24 mouse cellular contexts compared by ENCODE assay signal in the genomic region with DNA sequence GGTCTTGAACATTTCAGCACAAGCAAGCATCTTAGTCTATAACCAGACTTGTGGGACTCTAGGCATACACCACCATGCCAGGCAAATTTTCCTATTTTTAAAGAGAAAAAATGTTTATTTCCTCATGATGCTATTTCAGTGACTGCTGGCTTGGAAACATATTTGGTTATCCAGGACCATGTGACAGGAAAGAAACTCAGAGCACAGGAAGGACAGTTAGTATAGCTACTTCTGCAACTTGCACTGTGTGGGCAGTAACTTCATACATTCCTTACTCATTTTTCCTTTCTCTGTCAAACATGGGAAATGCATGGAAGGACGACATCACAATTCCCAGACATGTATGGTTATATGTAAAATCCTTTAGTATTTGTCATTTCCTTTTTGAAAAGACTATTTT. TPM values are rescaled to one million over a fixed set of nuclear protein-coding genes. Genes with fewer than 3 reads are reported as not detected.
DNase-seq lines count a peak whose midpoint lies in the region; ATAC-seq and TF ChIP-seq lines count a peak whose summit lies in the region.
"Had no signal": no experiment of that assay in that cellular context is flagged by ENCODE, and none has a peak within 500 bp of the region (broad histone marks: within the 10 kb centered on the region; RNA-seq: fewer than 3 reads in every experiment).

No protein-coding gene starts in this region.

- no peak overlapping the region for H3K4me3 ChIP-seq in embryonic facial prominence, embryonic 14.5 days (ENCODE audit: low read depth, low read length)
- no peak overlapping the region for H3K4me3 ChIP-seq in embryonic facial prominence, embryonic 10.5 days
- no peak overlapping the region for H3K4me3 ChIP-seq in heart, postnatal 0 days (ENCODE audit: low read depth, low read length)
- no peak overlapping the region for H3K4me3 ChIP-seq in heart, embryonic 11.5 days (ENCODE audit: low read depth, low read length)
- no peak overlapping the region for H3K4me3 ChIP-seq in liver, adult 2 months (ENCODE audit: insufficient read depth, low read depth, low read length)
- no peak overlapping the region for H3K4me3 ChIP-seq in macrophage (ENCODE audit: inconsistent target)
- H3K4me3 ChIP-seq: embryonic facial prominence, embryonic 15.5 days; gastrocnemius, adult 2 months; hindbrain, embryonic 15.5 days; limb, embryonic 12.5 days; liver, embryonic 13.5 days; lung, embryonic 15.5 days; megakaryocyte, embryonic 14.5 days; midbrain, embryonic 13.5 days had no signal

- DNase-seq in embryonic facial prominence, embryonic 14.5 days (ENCODE audit: low spot score) = no peak
- no peak for DNase-seq in embryonic facial prominence, embryonic 10.5 days (ENCODE audit: low spot score)
- DNase-seq in heart, postnatal 0 days (ENCODE audit: low spot score) = no peak
- peak; percentile 19 for DNase-seq in liver, adult 2 months (ENCODE audit: extremely low read depth, low read depth, low spot score)
- DNase-seq in liver = no peak
- no peak for DNase-seq in natural killer cell, adult 2 months (ENCODE audit: low spot score in 2 of 2)
- DNase-seq: adrenal gland, postnatal 10 days; cerebellum, adult 2 months; cerebellum, postnatal 25 days; embryo, embryonic 11 days; gastrocnemius, adult 2 months; heart, postnatal 36 days; kidney, postnatal 25 days; layer of hippocampus, postnatal 36 days; liver, embryonic 13.5 days had no signal

- H3K27me3 ChIP-seq in embryonic facial prominence, embryonic 14.5 days (replicated peaks; ENCODE audit: control insufficient read depth, insufficient read depth, low read length) = no peaks in the 10 kb centered on the region
- no peaks in the 10 kb centered on the region for H3K27me3 ChIP-seq in embryonic facial prominence, embryonic 10.5 days (replicated peaks; ENCODE audit: low read depth, poor library complexity, severe bottlenecking)
- no peaks in the 10 kb centered on the region for H3K27me3 ChIP-seq in heart, postnatal 0 days (ENCODE audit: control insufficient read depth, insufficient read depth, low read length)
- no peaks in the 10 kb centered on the region for H3K27me3 ChIP-seq in heart, embryonic 11.5 days (ENCODE audit: control insufficient read depth, insufficient read depth, low read length)
- H3K27me3 ChIP-seq in liver, adult 2 months (ENCODE audit: control insufficient read depth, insufficient read depth, low read length) = no peaks in the 10 kb centered on the region
- H3K27me3 ChIP-seq: embryonic facial prominence, embryonic 15.5 days; hindbrain, embryonic 15.5 days; limb, embryonic 12.5 days; liver, embryonic 13.5 days; lung, embryonic 15.5 days; megakaryocyte, embryonic 14.5 days; midbrain, embryonic 13.5 days had no signal

- H3K4me1 ChIP-seq in embryonic facial prominence, embryonic 14.5 days (ENCODE audit: control insufficient read depth, insufficient read depth, low read length) = no peaks in the 10 kb centered on the region
- no peaks in the 10 kb centered on the region for H3K4me1 ChIP-seq in embryonic facial prominence, embryonic 10.5 days
- no peaks in the 10 kb centered on the region for H3K4me1 ChIP-seq in heart, postnatal 0 days (ENCODE audit: control insufficient read depth, insufficient read depth)
- H3K4me1 ChIP-seq in heart, embryonic 11.5 days (ENCODE audit: control insufficient read depth, insufficient read depth, low read length) = no peaks in the 10 kb centered on the region
- no peaks in the 10 kb centered on the region for H3K4me1 ChIP-seq in liver, adult 2 months (ENCODE audit: control insufficient read depth, insufficient read depth, low read length)
- H3K4me1 ChIP-seq: embryonic facial prominence, embryonic 15.5 days; hindbrain, embryonic 15.5 days; limb, embryonic 12.5 days; liver, embryonic 13.5 days; lung, embryonic 15.5 days; midbrain, embryonic 13.5 days had no signal

- H3K9me3 ChIP-seq in embryonic facial prominence, embryonic 14.5 days (ENCODE audit: control insufficient read depth, low read length) = 0 out of 2 replicates have a peak, but pooled peaks cover 6% of the 10 kb centered on the region
- H3K9me3 ChIP-seq in embryonic facial prominence, embryonic 10.5 days = no peaks in the 10 kb centered on the region
- no peaks in the 10 kb centered on the region for H3K9me3 ChIP-seq in heart, postnatal 0 days (replicated peaks; ENCODE audit: control insufficient read depth, low read length)
- H3K9me3 ChIP-seq in heart, embryonic 11.5 days (replicated peaks; ENCODE audit: control insufficient read depth, low read length) = no peaks in the 10 kb centered on the region
- H3K9me3 ChIP-seq: embryonic facial prominence, embryonic 15.5 days; hindbrain, embryonic 15.5 days; liver, embryonic 13.5 days; lung, embryonic 15.5 days; midbrain, embryonic 13.5 days had no signal

- no peaks in the 10 kb centered on the region for H3K79me2 ChIP-seq in liver, adult 2 months (ENCODE audit: control insufficient read depth, insufficient read depth, low read length)
- no peaks in the 10 kb centered on the region for H3K79me2 ChIP-seq in macrophage (ENCODE audit: inconsistent target)

- peak overlapping the region; percentile 21; the same call in 1 of the 2 replicates for H3K27ac ChIP-seq in embryonic facial prominence, embryonic 14.5 days (replicated peaks; ENCODE audit: low read depth, low read length)
- H3K27ac ChIP-seq in embryonic facial prominence, embryonic 10.5 days (replicated peaks) = no peak overlapping the region
- H3K27ac ChIP-seq in heart, postnatal 0 days (ENCODE audit: low read depth) = peak overlapping the region; percentile 36; the same call in 1 of the 2 replicates
- H3K27ac ChIP-seq in heart, embryonic 11.5 days (ENCODE audit: low read depth, low read length) = no peak overlapping the region
- H3K27ac ChIP-seq in liver, adult 2 months (replicated peaks; ENCODE audit: insufficient read depth, low read depth, low read length) = no peak overlapping the region
- H3K27ac ChIP-seq in macrophage = peak overlapping the region; percentile 68
- H3K27ac ChIP-seq: embryonic facial prominence, embryonic 15.5 days; gastrocnemius, adult 2 months; hindbrain, embryonic 15.5 days; limb, embryonic 12.5 days; liver, embryonic 13.5 days; midbrain, embryonic 13.5 days had no signal

- ATAC-seq in embryonic facial prominence, embryonic 14.5 days (ENCODE audit: low read depth) = no peak
- ATAC-seq in heart, postnatal 0 days (ENCODE audit: insufficient read depth, low read depth) = no peak
- ATAC-seq in heart, embryonic 11.5 days (replicated peaks; ENCODE audit: insufficient number of reproducible peaks, low FRiP score, low TSS enrichment) = no peak
- ATAC-seq: forebrain, embryonic 14.5 days; midbrain, embryonic 13.5 days had no signal

- H3K4me2 ChIP-seq in embryonic facial prominence, embryonic 14.5 days (ENCODE audit: low read depth, low read length) = no peak overlapping the region
- H3K4me2 ChIP-seq in heart, postnatal 0 days (ENCODE audit: low read depth, low read length) = no peak overlapping the region
- no peak overlapping the region for H3K4me2 ChIP-seq in heart, embryonic 11.5 days
- H3K4me2 ChIP-seq: embryonic facial prominence, embryonic 15.5 days; hindbrain, embryonic 15.5 days; limb, embryonic 12.5 days; liver, embryonic 13.5 days; lung, embryonic 15.5 days; midbrain, embryonic 13.5 days had no signal

- TF ChIP-seq POLR2A in liver, adult 2 months (IDR thresholded peaks at IDR 0.05; ENCODE audit: extremely low read depth, insufficient read depth, low read length) = no peak

- no peak overlapping the region for H3K9ac ChIP-seq in embryonic facial prominence, embryonic 14.5 days (ENCODE audit: low read depth, low read length)
- H3K9ac ChIP-seq in heart, postnatal 0 days (replicated peaks; ENCODE audit: low read depth, low read length) = no peak overlapping the region
- no peak overlapping the region for H3K9ac ChIP-seq in heart, embryonic 11.5 days (ENCODE audit: low read depth, low read length)
- no peak overlapping the region for H3K9ac ChIP-seq in liver, adult 2 months (ENCODE audit: low read depth, low read length)
- H3K9ac ChIP-seq: embryonic facial prominence, embryonic 15.5 days; hindbrain, embryonic 15.5 days; limb, embryonic 12.5 days; liver, embryonic 13.5 days; lung, embryonic 15.5 days; midbrain, embryonic 13.5 days had no signal

- H3K36me3 ChIP-seq in embryonic facial prominence, embryonic 14.5 days (ENCODE audit: control insufficient read depth, insufficient read depth, low read length) = peaks cover 90% of the 10 kb centered on the region
- H3K36me3 ChIP-seq in embryonic facial prominence, embryonic 10.5 days (replicated peaks) = peaks cover 92% of the 10 kb centered on the region
- peaks cover 85% of the 10 kb centered on the region for H3K36me3 ChIP-seq in heart, postnatal 0 days (replicated peaks; ENCODE audit: control insufficient read depth, insufficient read depth, low read length)
- peaks cover 37% of the 10 kb centered on the region for H3K36me3 ChIP-seq in heart, embryonic 11.5 days (ENCODE audit: control insufficient read depth, insufficient read depth, low read length)
- H3K36me3 ChIP-seq in liver, adult 2 months (ENCODE audit: control insufficient read depth, insufficient read depth, low read length) = peaks cover 27% of the 10 kb centered on the region
- H3K36me3 ChIP-seq in macrophage (ENCODE audit: inconsistent target) = peaks cover 47% of the 10 kb centered on the region; the same call in 1 of the 2 replicates

- TF ChIP-seq EP300 in heart, postnatal 0 days (IDR thresholded peaks at IDR 0.05; ENCODE audit: low read depth) = no peak

- TF ChIP-seq CTCF in heart, postnatal 0 days (IDR thresholded peaks at IDR 0.05; ENCODE audit: low read depth) = no peak
- no peak for TF ChIP-seq CTCF in liver, adult 2 months (IDR thresholded peaks at IDR 0.05; ENCODE audit: low read depth, low read length)

- WGBS in embryonic facial prominence, embryonic 14.5 days = 91% methylated on average over 1 of the region's 1 CpGs
- WGBS in embryonic facial prominence, embryonic 10.5 days = 84% methylated on average over 1 of the region's 1 CpGs
- 67% methylated on average over 1 of the region's 1 CpGs for WGBS in heart, postnatal 0 days
- 82% methylated on average over 1 of the region's 1 CpGs for WGBS in heart, embryonic 11.5 days (ENCODE audit: insufficient replicate concordance)
- 79% methylated on average over 1 of the region's 1 CpGs for WGBS in liver, adult 2 months
- WGBS in macrophage (ENCODE audit: missing documents) = 64% methylated on average over 1 of the region's 1 CpGs

RNA-seq across cellular contexts. Expression of a gene that starts 36.3 kb away (rescaled TPM):
- polyA plus RNA-seq in embryonic facial prominence, embryonic 14.5 days (2014; fragmentation: Nextera tagmentation; extraction: Ambion mirVana) = 29.0 and 32.5 TPM in 2 replicates
- 24.8 and 25.0 TPM in 2 replicates for polyA plus RNA-seq in embryonic facial prominence, embryonic 10.5 days (2016; fragmentation: Nextera tagmentation; extraction: Ambion mirVana)
- total RNA-seq in heart, postnatal 0 days (2014; rRNA removed; ENCODE audit: low replicate concordance) = 20.8 and 23.8 TPM in 2 replicates
- 21.9 and 25.8 TPM in 2 replicates for polyA plus RNA-seq in heart, postnatal 0 days (2015; fragmentation: Nextera tagmentation; extraction: Ambion mirVana)
- polyA plus RNA-seq in heart, embryonic 11.5 days (2014; fragmentation: Nextera tagmentation; extraction: Ambion mirVana) = 25.3 and 26.9 TPM in 2 replicates
- total RNA-seq in liver, adult 2 months (2014; rRNA removed) = 9.2 and 11.7 TPM in 2 replicates
- polyA plus RNA-seq in liver, adult 2 months (2012; rRNA removed) = 6.4 and 6.5 TPM in 2 replicates
- total RNA-seq in macrophage (2018; cell fraction: chromatin; rRNA removed) = 100 to 1,000 TPM in 4 of 26 experiments, 10 to 100 TPM in 22; 33.5 to 274 (median 73.5) TPM
- total RNA-seq in macrophage (2018; cell fraction: cytosol; rRNA removed) = 10 to 100 TPM; 10.6 to 18.7 (median 13.8) TPM
- 100 to 1,000 TPM in 2 of 26 experiments, 10 to 100 TPM in 24; 21.5 to 227 (median 47.7) TPM for total RNA-seq in macrophage (2018; cell fraction: nucleus; rRNA removed)
- 11.2 to 15.9 TPM (median 13.0 TPM) in 3 replicates for polyA plus RNA-seq in macrophage (2018)

RNA-seq across cellular contexts. Expression of a gene that starts 36.4 kb away (rescaled TPM):
- polyA plus RNA-seq in embryonic facial prominence, embryonic 14.5 days (2014; fragmentation: Nextera tagmentation; extraction: Ambion mirVana) = 2.8 and 3.1 TPM in 2 replicates
- polyA plus RNA-seq in embryonic facial prominence, embryonic 10.5 days (2016; fragmentation: Nextera tagmentation; extraction: Ambion mirVana) = 4.0 and 4.5 TPM in 2 replicates
- 2.7 and 3.6 TPM in 2 replicates for total RNA-seq in heart, postnatal 0 days (2014; rRNA removed; ENCODE audit: low replicate concordance)
- 1.3 and 1.4 TPM in 2 replicates for polyA plus RNA-seq in heart, postnatal 0 days (2015; fragmentation: Nextera tagmentation; extraction: Ambion mirVana)
- polyA plus RNA-seq in heart, embryonic 11.5 days (2014; fragmentation: Nextera tagmentation; extraction: Ambion mirVana) = 3.6 and 4.3 TPM in 2 replicates
- total RNA-seq in liver, adult 2 months (2014; rRNA removed) = 17.2 and 17.8 TPM in 2 replicates
- 4.2 and 4.7 TPM in 2 replicates for polyA plus RNA-seq in liver, adult 2 months (2012; rRNA removed)
- 100 to 1,000 TPM in 4 of 26 experiments, 10 to 100 TPM in 22; 19.9 to 164 (median 75.1) TPM for total RNA-seq in macrophage (2018; cell fraction: chromatin; rRNA removed)
- total RNA-seq in macrophage (2018; cell fraction: cytosol; rRNA removed) = 10 to 100 TPM in 24 of 26 experiments, 1 to 10 TPM in 2; 6.4 to 18.8 (median 15.0) TPM
- total RNA-seq in macrophage (2018; cell fraction: nucleus; rRNA removed) = 10 to 100 TPM; 15.3 to 90.5 (median 39.3) TPM
- polyA plus RNA-seq in macrophage (2018) = 10.3 to 11.7 TPM (median 10.9 TPM) in 3 replicates

Comparison
In these comparisons a context has a peak if more than half of its experiments do, and no peak if none do; other contexts are left out.
1. H3K27ac ChIP-seq: peak in embryonic facial prominence, embryonic 14.5 days (single experiment), heart, postnatal 0 days (single experiment) and macrophage (single experiment); none in embryonic facial prominence, embryonic 10.5 days (single experiment), heart, embryonic 11.5 days (single experiment) and liver, adult 2 months (single experiment).